Mouse (Mus musculus) stomach, embryonic 14.5 days (tissue): ENCODE measurements at regions not wholly inside any gene's neighbourhood (a gene's known extent, or its start where the extent isn't known, plus 50 kb on each side); places are given as distances from the start of the nearest gene placed in this dataset.
A peak's percentile ranks its signal among the peaks of the same experiment; 100 is the strongest.

Experiments
- ATAC-seq: fragments of 200-750 bp; cut with Nextera tagmentation; 2 replicates; pipeline ENCODE4 v1.8.0; 2017; ENCODE audit warnings: low read depth, moderate TSS enrichment; ENCODE audit not compliant: insufficient number of reproducible peaks, insufficient read depth, low FRiP score
- H3K27ac ChIP-seq: fragments of 300-500 bp; sonication (generic); 2 replicates; pipeline ENCODE4 v1.5.1; 2014; ENCODE audit warnings: mild to moderate bottlenecking, low read length, moderate library complexity, mixed read lengths
- H3K27me3 ChIP-seq: fragments of 300-500 bp; sonication (generic); 2 replicates; pipeline ENCODE4 v1.6.1; 2014; ENCODE audit warnings: low read length, control low read depth, mixed read lengths; ENCODE audit not compliant: control insufficient read depth, insufficient read depth
- H3K36me3 ChIP-seq: fragments of 300-500 bp; sonication (generic); 2 replicates; pipeline ENCODE4 v1.6.1; 2014; ENCODE audit warnings: mild to moderate bottlenecking, control low read depth, low read length, moderate library complexity, mixed read lengths; ENCODE audit not compliant: control insufficient read depth, insufficient read depth
- H3K4me1 ChIP-seq: fragments of 300-500 bp; sonication (generic); 2 replicates; pipeline ENCODE4 v1.6.1; 2014; ENCODE audit warnings: low read length, control low read depth, mixed read lengths; ENCODE audit not compliant: control insufficient read depth, insufficient read depth
- H3K4me2 ChIP-seq: fragments of 300-500 bp; sonication (generic); replicated peaks from 2 replicates; pipeline ENCODE4 v1.6.1; 2014; ENCODE audit warnings: low read depth, low read length, control low read depth
- H3K4me3 ChIP-seq: fragments of 300-500 bp; sonication (generic); 2 replicates; pipeline ENCODE4 v1.5.1; 2014; ENCODE audit warnings: low read depth, low read length, control low read depth
- H3K9ac ChIP-seq: fragments of 300-500 bp; sonication (generic); replicated peaks from 2 replicates; pipeline ENCODE4 v1.6.1; 2014; ENCODE audit warnings: low read depth, mild to moderate bottlenecking, control low read depth, low read length, moderate library complexity, mixed read lengths
- H3K9me3 ChIP-seq: fragments of 300-500 bp; sonication (generic); 2 replicates; pipeline ENCODE4 v1.6.1; 2016; ENCODE audit warnings: low read depth, low read length, control low read depth; ENCODE audit not compliant: control insufficient read depth
- WGBS: fragments of 180-500 bp; shearing (Covaris S2); extraction: QIAGEN DNeasy Blood & Tissue Kit; methylation state at CpG from one replicate; pipeline ENCODE4 v1.1.7; 2014; 5-methylcytosine and 5-hydroxymethylcytosine counted together

DNA sequence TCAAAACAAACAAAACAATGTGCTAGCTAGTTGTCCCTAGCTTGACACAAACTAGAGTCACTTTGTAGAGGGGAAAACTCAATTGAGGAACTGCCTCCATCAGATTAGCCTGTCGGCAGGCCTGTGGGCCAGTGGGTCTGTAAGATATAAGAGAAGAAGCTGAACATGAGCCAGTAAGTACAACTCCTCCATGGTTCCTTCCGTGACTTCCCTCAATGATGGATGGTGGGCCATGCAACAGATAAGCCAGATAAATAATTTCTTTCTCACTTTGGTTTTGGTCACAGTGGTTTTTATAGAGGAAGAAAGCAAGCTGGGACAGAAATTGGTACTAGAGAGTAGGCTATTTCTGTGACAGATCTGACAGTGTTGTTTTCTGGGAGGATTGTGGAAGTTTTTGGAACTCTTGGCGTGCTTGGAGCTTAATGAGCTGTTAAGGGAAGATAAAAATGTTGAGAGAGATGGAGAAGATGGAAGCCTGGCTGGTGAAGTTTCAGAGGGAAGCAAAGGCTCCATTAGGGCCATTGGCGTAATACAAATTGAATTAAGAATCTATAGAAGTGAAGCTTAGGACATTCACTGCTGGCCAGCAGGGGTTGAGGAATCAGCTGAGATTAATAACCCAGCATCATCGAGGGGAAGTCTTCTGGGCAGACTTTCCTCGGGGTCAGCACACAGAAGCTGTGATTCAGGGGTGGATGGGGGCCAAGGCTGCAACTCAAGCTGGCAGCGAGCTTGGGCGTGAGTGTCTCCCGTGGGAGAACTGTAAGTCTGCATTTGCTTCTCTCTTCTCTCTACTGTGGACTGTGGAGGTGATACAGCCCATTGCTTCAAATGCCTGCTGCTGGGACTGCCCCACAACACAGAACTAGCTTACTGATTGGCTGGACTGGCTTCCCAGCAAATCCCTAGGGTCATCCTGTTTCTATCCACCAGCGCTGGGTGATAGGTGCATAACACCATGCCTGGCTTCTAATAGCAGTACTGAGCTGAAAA is 105.2 kb upstream of the Ptch1 start:
- no peaks in the 10 kb centered on the region for H3K36me3 ChIP-seq
- no peak overlapping the region for H3K9ac ChIP-seq
- no peaks in the 10 kb centered on the region for H3K27me3 ChIP-seq
- 69% methylated on average over 10 of the region's 10 CpGs for WGBS
- no peak overlapping the region for H3K27ac ChIP-seq
- no peak overlapping the region for H3K4me2 ChIP-seq
- no peak overlapping the region for H3K4me3 ChIP-seq
- ATAC-seq, result no peak
- no peaks in the 10 kb centered on the region for H3K9me3 ChIP-seq
- H3K4me1 ChIP-seq, result no peaks in the 10 kb centered on the region

DNA sequence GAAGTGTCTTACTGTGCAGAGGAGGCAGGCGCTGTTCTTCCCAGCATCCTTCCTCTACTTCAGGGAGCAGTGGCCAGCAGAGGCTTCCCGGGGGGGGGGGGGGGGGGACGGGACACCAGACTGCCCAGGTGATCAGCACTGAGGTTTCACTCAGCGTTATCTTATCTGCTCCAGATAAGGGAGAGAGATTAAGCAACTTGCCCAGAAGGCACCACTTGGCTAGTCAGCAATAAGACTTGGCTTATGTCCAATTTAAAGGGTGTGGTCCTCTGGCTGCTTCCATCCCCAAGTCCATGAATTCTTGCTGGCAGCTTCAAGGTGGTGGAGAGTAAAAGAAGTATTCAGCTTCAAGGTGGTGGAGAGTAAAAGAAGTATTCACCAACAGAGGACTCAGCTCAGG is 108.9 kb upstream of the Ptch1 start:
- H3K4me2 ChIP-seq, result no peak overlapping the region
- no peaks in the 10 kb centered on the region for H3K9me3 ChIP-seq
- no peaks in the 10 kb centered on the region for H3K4me1 ChIP-seq
- H3K4me3 ChIP-seq, result no peak overlapping the region
- no peaks in the 10 kb centered on the region for H3K27me3 ChIP-seq
- no peak overlapping the region for H3K27ac ChIP-seq
- no peak overlapping the region for H3K9ac ChIP-seq
- WGBS, result 24% methylated on average over 4 of the region's 4 CpGs
- H3K36me3 ChIP-seq, result no peaks in the 10 kb centered on the region
- no peak for ATAC-seq

- no peaks in the 10 kb centered on the region for H3K27me3 ChIP-seq
- H3K4me1 ChIP-seq, result no peaks in the 10 kb centered on the region
- 79% methylated on average over 5 of the region's 5 CpGs for WGBS
- no peak overlapping the region for H3K9ac ChIP-seq
- no peak overlapping the region for H3K4me3 ChIP-seq
- no peaks in the 10 kb centered on the region for H3K9me3 ChIP-seq
- ATAC-seq, result no peak
- H3K27ac ChIP-seq, result no peak overlapping the region
- H3K36me3 ChIP-seq, result no peaks in the 10 kb centered on the region
- H3K4me2 ChIP-seq, result no peak overlapping the region
These were observed 118.6 kb upstream of the Ptch1 start for GRCm38 (mm10) chr13:63691974-63692373.

- Histone ChIP-seq H3K9ac (no peak overlapping the region), H3K4me2 (no peak overlapping the region), H3K4me3 (no peak overlapping the region), H3K27ac (no peak overlapping the region), H3K36me3 (no peaks in the 10 kb centered on the region), H3K9me3 (no peaks in the 10 kb centered on the region), H3K4me1 (no peaks in the 10 kb centered on the region), H3K27me3 (no peaks in the 10 kb centered on the region)
- no peak for ATAC-seq
- WGBS, result 79% methylated on average over 5 of the region's 5 CpGs
These were observed 120.2 kb upstream of the Ptch1 start for GRCm38 (mm10) chr13:63693636-63694035.

DNA sequence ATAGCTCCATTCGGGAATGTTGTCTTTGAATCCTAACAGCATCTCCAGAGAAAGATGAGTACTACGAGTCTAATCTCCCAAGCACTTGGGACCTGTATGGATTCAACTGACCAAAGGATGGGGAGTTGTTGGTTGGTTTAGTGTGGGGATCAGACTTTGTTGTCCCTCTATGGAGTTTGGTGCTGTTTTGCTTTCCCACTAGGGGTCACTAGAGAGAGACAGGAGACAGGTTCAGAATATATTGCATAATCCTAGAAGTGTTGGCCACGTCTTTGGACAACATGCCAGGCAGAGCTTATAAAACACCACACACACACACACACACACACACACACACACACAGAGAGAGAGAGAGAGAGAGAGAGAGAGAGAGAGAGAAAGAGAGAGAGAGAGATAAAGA is 118.6 kb upstream of the Ercc6l2 start:
- Histone ChIP-seq H3K9me3 (no peaks in the 10 kb centered on the region), H3K27me3 (no peaks in the 10 kb centered on the region), H3K27ac (no peak overlapping the region), H3K4me2 (no peak overlapping the region), H3K4me1 (peaks cover 5% of the 10 kb centered on the region), H3K9ac (no peak overlapping the region), H3K36me3 (no peaks in the 10 kb centered on the region), H3K4me3 (no peak overlapping the region)
- WGBS, result 49% methylated on average over 3 of the region's 3 CpGs
- no peak for ATAC-seq

DNA sequence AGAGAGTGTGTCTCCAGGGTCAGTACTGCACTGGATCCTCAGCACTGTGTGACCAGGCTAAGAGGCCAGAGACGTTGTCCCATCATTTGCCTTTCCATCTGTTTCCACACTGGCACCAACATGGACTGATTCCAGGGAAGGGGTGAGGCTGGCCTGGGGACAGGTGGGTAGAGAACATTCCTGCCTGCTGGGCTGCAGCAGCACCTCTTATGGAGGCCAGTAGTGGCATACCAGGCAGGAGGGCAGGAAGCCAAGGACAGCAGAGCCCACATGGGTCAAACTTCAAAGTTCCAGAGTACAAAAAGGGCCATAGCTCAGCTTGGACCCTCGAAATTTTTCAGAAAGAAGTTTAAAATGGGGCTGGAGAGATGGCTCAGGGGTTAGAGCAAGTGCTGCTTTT is 115.4 kb upstream of the Ercc6l2 start:
- ATAC-seq, result no peak
- H3K36me3 ChIP-seq, result no peaks in the 10 kb centered on the region
- H3K4me3 ChIP-seq, result no peak overlapping the region
- no peak overlapping the region for H3K9ac ChIP-seq
- WGBS, result 72% methylated on average over 2 of the region's 2 CpGs
- H3K4me1 ChIP-seq, result peaks cover 11% of the 10 kb centered on the region
- H3K27me3 ChIP-seq, result no peaks in the 10 kb centered on the region
- H3K27ac ChIP-seq, result no peak overlapping the region
- no peaks in the 10 kb centered on the region for H3K9me3 ChIP-seq
- no peak overlapping the region for H3K4me2 ChIP-seq

GRCm38 (mm10) chr13:63700747-63701146 is 114.3 kb upstream of the Ercc6l2 start:
- WGBS, result 33% methylated on average over 3 of the region's 3 CpGs
- Histone ChIP-seq H3K36me3 (no peaks in the 10 kb centered on the region), H3K27ac (peak overlapping the region; percentile 92), H3K9ac (no peak overlapping the region), H3K27me3 (no peaks in the 10 kb centered on the region), H3K4me1 (peaks cover 11% of the 10 kb centered on the region), H3K4me3 (no peak overlapping the region), H3K9me3 (no peaks in the 10 kb centered on the region), H3K4me2 (no peak overlapping the region)
- no peak for ATAC-seq

- H3K4me3 ChIP-seq, result no peak overlapping the region
- H3K9ac ChIP-seq, result no peak overlapping the region
- H3K4me1 ChIP-seq, result peaks cover 11% of the 10 kb centered on the region
- H3K36me3 ChIP-seq, result no peaks in the 10 kb centered on the region
- no peaks in the 10 kb centered on the region for H3K9me3 ChIP-seq
- no peak; the same call in 1 of the 2 replicates for ATAC-seq
- no peak overlapping the region for H3K4me2 ChIP-seq
- peak overlapping the region; percentile 92 for H3K27ac ChIP-seq
- WGBS, result 21% methylated on average over 9 of the region's 9 CpGs
- H3K27me3 ChIP-seq, result no peaks in the 10 kb centered on the region
These were observed 113.6 kb upstream of the Ercc6l2 start for GRCm38 (mm10) chr13:63701199-63702175.
